Mouse (Mus musculus) kidney, embryonic 16.5 days (tissue): ENCODE measurements around the gene Tlk2. TPM values are rescaled to one million over a fixed set of nuclear protein-coding genes. Genes with fewer than 3 reads are reported as not detected.

Source experiments
- ATAC-seq: fragments of 200-750 bp; cut with Nextera tagmentation; 2 replicates; pipeline ENCODE4 v1.8.0; 2017; ENCODE audit warnings: moderate TSS enrichment; ENCODE audit not compliant: low FRiP score, low TSS enrichment
- H3K27ac ChIP-seq: fragments of 300-500 bp; sonication (generic); 2 replicates; pipeline ENCODE4 v1.5.1; 2014; ENCODE audit warnings: low read length
- H3K27me3 ChIP-seq: fragments of 300-500 bp; sonication (generic); 2 replicates; pipeline ENCODE4 v1.6.1; 2014; ENCODE audit warnings: low read length, control low read depth, mixed read lengths; ENCODE audit not compliant: insufficient read depth
- H3K36me3 ChIP-seq: fragments of 300-500 bp; sonication (generic); 2 replicates; pipeline ENCODE4 v1.6.1; 2014; ENCODE audit warnings: low read length, control low read depth, mixed read lengths; ENCODE audit not compliant: insufficient read depth
- H3K4me1 ChIP-seq: fragments of 300-500 bp; sonication (generic); 2 replicates; pipeline ENCODE4 v1.6.1; 2014; ENCODE audit warnings: low read length, control low read depth, mixed read lengths; ENCODE audit not compliant: insufficient read depth
- H3K4me2 ChIP-seq: fragments of 300-500 bp; sonication (generic); replicated peaks from 2 replicates; pipeline ENCODE4 v1.6.1; 2014; ENCODE audit warnings: low read depth, low read length
- H3K4me3 ChIP-seq: fragments of 300-500 bp; sonication (generic); 2 replicates; pipeline ENCODE4 v1.5.1; 2014; ENCODE audit warnings: mild to moderate bottlenecking, low read length
- H3K9ac ChIP-seq: fragments of 300-500 bp; sonication (generic); replicated peaks from 2 replicates; pipeline ENCODE4 v1.6.1; 2014; ENCODE audit warnings: low read length
- H3K9me3 ChIP-seq: fragments of 300-500 bp; sonication (generic); 2 replicates; pipeline ENCODE4 v1.6.1; 2016; ENCODE audit warnings: low read length, control low read depth
- WGBS: fragments of 180-500 bp; shearing (Covaris S2); extraction: QIAGEN DNeasy Blood & Tissue Kit; methylation state at CpG from one replicate; pipeline ENCODE4 v1.1.7; 2014; 5-methylcytosine and 5-hydroxymethylcytosine counted together
- polyA plus RNA-seq: library from polyadenylated mRNA; unstranded; fragments of >200 nt; fragmentation: Nextera tagmentation; extraction: Ambion mirVana; gene quantifications from 2 replicates; pipeline ENCODE4 v1.2.1, GENCODE M21; 2015

Tlk2 gene
- polyA plus RNA-seq, 1 experiment from 2014 or later = 18.4 TPM

- Histone ChIP-seq H3K9me3 (peaks cover 11% of the 10 kb centered on the region), H3K4me1 (peaks cover 11% of the 10 kb centered on the region), H3K27me3 (no peaks in the 10 kb centered on the region)
Observed at GRCm38 (mm10) chr11:105158047-105158446, 20.6 kb upstream of the Tlk2 start.

GRCm38 (mm10) chr11:105159673-105160360 is 18.8 kb upstream of the Tlk2 start:
- Histone ChIP-seq H3K4me2 (no peak overlapping the region), H3K27me3 (no peaks in the 10 kb centered on the region), H3K9me3 (peaks cover 21% of the 10 kb centered on the region), H3K4me3 (no peak overlapping the region), H3K4me1 (no peaks in the 10 kb centered on the region), H3K36me3 (no peaks in the 10 kb centered on the region), H3K9ac (no peak overlapping the region), H3K27ac (no peak overlapping the region)
- ATAC-seq = no peak
- 62% methylated on average over 6 of the region's 6 CpGs for WGBS

More at GRCm38 (mm10) chr11:105158047-105158446, 20.6 kb upstream of the Tlk2 start:
- Histone ChIP-seq H3K27ac (no peak overlapping the region), H3K36me3 (no peaks in the 10 kb centered on the region), H3K4me2 (no peak overlapping the region), H3K9ac (no peak overlapping the region), H3K4me3 (no peak overlapping the region)
- no peak for ATAC-seq

- H3K4me1 ChIP-seq = no peaks in the 10 kb centered on the region
- peaks cover 36% of the 10 kb centered on the region for H3K9me3 ChIP-seq
- H3K9ac ChIP-seq = no peak overlapping the region
- no peak overlapping the region for H3K27ac ChIP-seq
- H3K4me2 ChIP-seq = no peak overlapping the region
- no peak for ATAC-seq
- no peaks in the 10 kb centered on the region for H3K27me3 ChIP-seq
- WGBS = 98% methylated on average over 2 of the region's 2 CpGs
- no peaks in the 10 kb centered on the region for H3K36me3 ChIP-seq
- no peak overlapping the region for H3K4me3 ChIP-seq
Observed at GRCm38 (mm10) chr11:105161411-105161810, 17.2 kb upstream of the Tlk2 start.

GRCm38 (mm10) chr11:105164516-105165510 is 13.8 kb upstream of the Tlk2 start:
- ATAC-seq = no peak
- WGBS = 88% methylated on average over 69 of the region's 69 CpGs
- no peak overlapping the region for H3K9ac ChIP-seq
- H3K27ac ChIP-seq = no peak overlapping the region
- H3K4me1 ChIP-seq = no peaks in the 10 kb centered on the region
- peaks cover 36% of the 10 kb centered on the region for H3K9me3 ChIP-seq
- no peaks in the 10 kb centered on the region for H3K36me3 ChIP-seq
- H3K27me3 ChIP-seq = no peaks in the 10 kb centered on the region
- no peak overlapping the region for H3K4me3 ChIP-seq
- no peak overlapping the region for H3K4me2 ChIP-seq

- no peaks in the 10 kb centered on the region for H3K27me3 ChIP-seq
- no peak overlapping the region for H3K9ac ChIP-seq
- no peak overlapping the region for H3K27ac ChIP-seq
- ATAC-seq = no peak
- no peak overlapping the region for H3K4me3 ChIP-seq
- no peaks in the 10 kb centered on the region for H3K4me1 ChIP-seq
- no peaks in the 10 kb centered on the region for H3K36me3 ChIP-seq
- peaks cover 36% of the 10 kb centered on the region for H3K9me3 ChIP-seq
- 88% methylated on average over 10 of the region's 10 CpGs for WGBS
- no peak overlapping the region for H3K4me2 ChIP-seq
Observed at GRCm38 (mm10) chr11:105166780-105167179, 11.8 kb upstream of the Tlk2 start.

- 0 out of 2 replicates have a peak overlapping the region, but pooled peaks have one; percentile 93 for H3K9ac ChIP-seq
- peaks cover 25% of the 10 kb centered on the region for H3K4me1 ChIP-seq
- peak overlapping the region; percentile 97 for H3K27ac ChIP-seq
- 29% methylated on average over 4 of the region's 4 CpGs for WGBS
- H3K36me3 ChIP-seq = peaks cover 8% of the 10 kb centered on the region; the same call in 1 of the 2 replicates
- ATAC-seq = no peak
- H3K27me3 ChIP-seq = no peaks in the 10 kb centered on the region
- peak overlapping the region; percentile 89 for H3K4me3 ChIP-seq
- no peaks in the 10 kb centered on the region for H3K9me3 ChIP-seq
- H3K4me2 ChIP-seq = peak overlapping the region; percentile 89
Observed at GRCm38 (mm10) chr11:105179523-105179922, 916 bp downstream of the Tlk2 start.

- no peaks in the 10 kb centered on the region for H3K27me3 ChIP-seq
- H3K27ac ChIP-seq = peak overlapping the region; percentile 97
- peaks cover 25% of the 10 kb centered on the region for H3K4me1 ChIP-seq
- H3K4me2 ChIP-seq = peak overlapping the region; percentile 89
- peaks cover 17% of the 10 kb centered on the region; the same call in 1 of the 2 replicates for H3K36me3 ChIP-seq
- H3K9me3 ChIP-seq = no peaks in the 10 kb centered on the region
- under 1% methylated on average over 35 of the region's 35 CpGs for WGBS
- H3K9ac ChIP-seq = peak overlapping the region; percentile 93
- H3K4me3 ChIP-seq = peak overlapping the region; percentile 89
- no peak; the same call in 1 of the 2 replicates for ATAC-seq
Observed at GRCm38 (mm10) chr11:105180471-105181091, 2.0 kb downstream of the Tlk2 start.

GRCm38 (mm10) chr11:105181126-105181637 is 2.6 kb downstream of the Tlk2 start:
- 0% methylated on average over 48 of the region's 60 CpGs for WGBS
- Histone ChIP-seq H3K9ac (peak overlapping the region; percentile 99), H3K4me3 (peak overlapping the region; percentile 89), H3K36me3 (peaks cover 22% of the 10 kb centered on the region; the same call in 1 of the 2 replicates), H3K27me3 (no peaks in the 10 kb centered on the region), H3K27ac (peak overlapping the region; percentile 97), H3K4me2 (peak overlapping the region; percentile 89), H3K4me1 (peaks cover 25% of the 10 kb centered on the region), H3K9me3 (no peaks in the 10 kb centered on the region)
- peak; percentile 98 for ATAC-seq

GRCm38 (mm10) chr11:105181689-105182460 is 3.3 kb downstream of the Tlk2 start:
- H3K36me3 ChIP-seq = peaks cover 19% of the 10 kb centered on the region; the same call in 1 of the 2 replicates
- peak overlapping the region; percentile 85 for H3K4me2 ChIP-seq
- under 1% methylated on average over 52 of the region's 89 CpGs for WGBS
- H3K9ac ChIP-seq = peak overlapping the region; percentile 99
- H3K27me3 ChIP-seq = no peaks in the 10 kb centered on the region
- peaks cover 25% of the 10 kb centered on the region for H3K4me1 ChIP-seq
- peak; percentile 17 for ATAC-seq
- H3K4me3 ChIP-seq = peak overlapping the region; percentile 89
- peak overlapping the region; percentile 94 for H3K27ac ChIP-seq
- no peaks in the 10 kb centered on the region for H3K9me3 ChIP-seq
